Mouse (Mus musculus) spleen, adult 18-20 months (tissue): ENCODE measurements at regions not wholly inside any gene's neighbourhood (a gene's known extent, or its start where the extent isn't known, plus 50 kb on each side); places are given as distances from the start of the nearest gene placed in this dataset.

Source experiments
- DNase-seq, 2 experiments: peaks; one replicate each; pipeline ENCODE4 v3.0.0; 2022; ENCODE audit warnings: mixed read lengths in 2 of 2

DNA sequence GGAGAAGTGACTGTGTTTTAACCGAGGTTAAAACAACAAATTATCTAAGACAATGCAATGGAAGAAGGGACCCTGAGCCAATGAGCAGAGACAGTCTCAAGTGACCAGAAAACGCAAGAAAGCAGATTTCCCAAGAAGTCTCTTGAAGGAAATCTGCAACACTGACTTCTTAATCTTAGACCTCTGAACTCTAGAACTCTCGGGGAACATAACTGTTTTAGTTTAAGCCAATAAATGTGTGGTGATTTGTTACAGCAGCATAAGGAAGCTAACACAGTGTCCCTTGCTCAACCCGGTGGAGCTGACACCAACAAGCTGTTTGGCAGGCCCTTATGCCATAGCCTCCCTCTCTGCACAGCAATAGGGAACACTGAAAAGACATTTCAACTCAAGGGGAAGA is 69.0 kb upstream of the Actbl2 start:
- no peak for DNase-seq

GRCm38 (mm10) chr13:111186833-111187232 is 68.0 kb upstream of the Actbl2 start:
- DNase-seq = no peak

- no peak for DNase-seq
These were observed 60.9 kb upstream of the Actbl2 start for GRCm38 (mm10) chr13:111193919-111194318.

- no peak for DNase-seq
These were observed 60.5 kb upstream of the Actbl2 start for GRCm38 (mm10) chr13:111194337-111194736.

DNA sequence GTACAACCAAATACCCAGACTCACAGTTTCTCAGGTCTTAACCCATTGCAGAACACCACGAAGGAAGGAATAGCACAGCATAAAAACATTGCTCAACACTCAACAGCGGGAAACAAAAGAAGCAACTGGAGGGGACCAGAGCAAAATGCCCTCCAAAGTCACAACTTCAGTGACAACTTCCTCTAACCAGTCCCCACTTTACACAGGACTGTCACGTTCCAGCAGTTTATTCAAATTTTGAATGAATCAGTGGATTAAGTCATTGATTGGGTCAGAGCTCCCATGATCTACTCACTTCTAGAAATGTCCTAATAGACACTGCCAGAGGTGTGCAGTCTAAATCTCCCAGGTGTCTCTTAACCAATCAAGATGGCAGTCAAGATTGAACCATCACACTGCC is 53.3 kb upstream of the Actbl2 start:
- no peak for DNase-seq

DNA sequence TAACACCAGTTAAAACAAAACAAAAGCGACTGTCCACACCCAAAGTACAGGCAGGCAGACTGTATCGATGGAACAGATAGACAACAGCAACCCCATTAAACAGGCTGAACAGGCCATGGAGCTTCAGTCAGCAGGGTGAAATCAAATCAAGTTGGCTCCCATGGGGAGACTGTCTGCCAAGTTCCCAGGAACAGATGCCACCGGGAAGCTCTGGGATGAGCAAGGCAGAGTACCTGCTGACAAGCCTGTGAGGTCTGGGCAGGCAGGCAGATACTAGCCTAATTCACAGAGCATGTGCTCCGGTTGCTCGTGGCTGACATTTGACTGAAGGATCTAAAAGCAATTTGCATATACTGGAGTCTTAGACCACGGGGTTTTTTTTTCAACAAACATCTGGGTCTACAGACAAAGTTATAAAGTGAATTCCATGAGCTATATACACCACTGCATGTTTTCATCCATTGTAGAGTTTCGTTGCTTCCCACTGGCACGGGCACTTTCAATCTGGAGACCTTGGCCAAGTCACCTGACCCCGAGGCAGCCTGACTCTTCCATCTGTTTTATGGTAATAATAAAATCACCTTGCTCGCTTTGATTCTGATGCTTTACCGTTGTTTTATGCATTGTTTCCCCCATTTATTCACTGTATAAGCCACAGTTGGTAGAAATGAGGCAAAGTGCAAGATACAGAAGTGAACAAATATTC is 50.1 kb upstream of the Actbl2 start:
- no peak for DNase-seq
